Mouse (Mus musculus): ENCODE data around the gene Lrrc3b.

The Lrrc3b gene

DNA sequence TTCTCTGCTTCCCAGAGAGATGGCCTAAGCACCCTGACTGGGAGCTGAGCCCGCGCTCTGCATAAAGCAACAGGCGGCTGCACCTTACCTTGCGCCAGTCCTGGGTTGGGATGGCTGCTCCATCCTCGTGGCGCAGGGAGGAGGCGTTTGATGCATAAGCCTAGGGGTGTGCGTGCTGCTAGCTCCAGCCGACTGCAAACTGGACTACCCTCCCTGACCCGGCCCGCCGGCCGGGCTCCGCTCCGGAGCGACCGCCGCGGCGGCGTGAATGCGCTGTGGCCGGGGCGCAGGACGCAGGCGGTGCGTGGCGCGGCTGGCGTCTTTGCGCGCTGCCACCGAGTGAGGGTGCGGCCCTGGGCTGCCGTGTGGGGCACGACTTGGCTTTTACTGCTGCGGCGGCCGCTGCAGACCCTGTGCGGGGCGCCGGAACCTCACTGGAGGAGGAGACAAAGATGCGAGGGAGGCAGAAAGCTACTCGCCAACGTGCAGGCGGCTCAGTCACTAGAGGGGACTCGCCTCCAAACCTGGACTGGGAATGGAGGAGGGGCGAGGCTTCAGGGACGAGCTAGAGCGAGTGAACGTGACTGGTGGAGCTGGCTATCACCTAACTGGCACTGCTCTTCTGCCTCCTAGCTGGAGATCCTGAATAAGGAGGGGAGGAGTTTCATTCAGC lies at the start of gene Lrrc3b:
TSS of gene Lrrc3b (minus strand) at position 503 of the 673 bp plus-strand sequence.
- no peak for DNase-seq (ENCODE audit: low spot score)

DNA sequence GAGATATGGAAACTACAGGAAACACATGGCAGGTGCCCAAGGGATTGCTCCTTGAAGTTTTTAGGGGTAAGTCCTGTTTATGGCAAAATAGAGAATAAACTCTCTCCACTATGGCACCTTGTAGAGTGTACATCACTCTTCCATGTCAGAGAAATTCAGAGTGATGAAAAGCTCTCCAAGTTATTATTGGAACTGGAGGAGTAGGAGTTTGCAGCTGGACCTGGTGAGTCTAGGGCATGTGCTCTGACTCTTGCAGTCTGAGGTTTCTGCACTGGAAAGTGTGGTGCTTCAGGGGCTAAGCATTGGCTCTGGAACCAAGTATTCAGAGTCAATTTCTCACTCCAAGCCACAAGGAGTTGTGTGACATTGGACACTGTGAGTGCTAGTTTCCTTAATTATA lies 38.9 kb upstream of the Lrrc3b start:
- DNase-seq (ENCODE audit: low spot score): no peak

DNA sequence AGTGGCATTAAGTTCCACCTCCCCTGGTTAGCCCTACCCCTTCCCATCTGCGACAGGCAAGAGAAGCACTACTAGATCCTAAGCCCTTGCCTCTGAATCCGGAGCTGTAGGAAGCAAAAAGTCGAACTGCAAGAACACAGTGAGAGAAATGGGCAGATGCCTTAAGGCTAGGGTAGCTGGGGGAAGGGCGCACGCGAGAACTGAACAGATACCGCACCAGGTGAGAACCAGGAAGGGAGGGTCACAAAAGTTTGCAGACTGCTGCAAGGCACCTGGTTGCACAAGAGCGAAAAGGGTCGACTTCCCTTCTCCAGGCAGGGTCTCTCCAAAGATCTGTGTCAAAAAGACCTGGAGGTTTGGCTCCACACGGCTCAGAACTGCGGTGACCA lies 697 bp downstream of the Lrrc3b start:
- DNase-seq (ENCODE audit: low spot score): no peak

DNA sequence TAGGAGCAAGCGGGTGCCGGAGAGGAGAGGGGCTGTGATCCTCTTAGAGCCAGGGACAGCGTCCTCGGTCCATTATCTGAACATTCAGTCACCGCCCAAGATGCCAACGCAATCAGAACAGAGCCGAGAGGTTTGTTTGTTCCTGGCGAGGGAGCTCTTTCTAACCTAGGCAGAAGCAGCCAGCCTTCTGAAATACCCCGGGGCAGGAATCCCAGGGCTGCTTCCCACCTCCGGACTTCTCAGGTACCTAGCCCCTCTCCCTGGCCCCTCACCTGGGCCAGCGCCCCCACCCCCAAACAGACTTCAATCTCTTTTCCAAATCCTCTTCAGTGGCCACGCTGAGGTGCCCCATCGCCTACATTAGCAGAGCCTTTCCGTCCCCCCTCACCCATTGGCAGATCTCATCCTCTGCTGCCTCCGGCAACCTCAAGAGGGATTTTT lies 1.3 kb downstream of the Lrrc3b start:
- no peak for DNase-seq (ENCODE audit: low spot score)

DNA sequence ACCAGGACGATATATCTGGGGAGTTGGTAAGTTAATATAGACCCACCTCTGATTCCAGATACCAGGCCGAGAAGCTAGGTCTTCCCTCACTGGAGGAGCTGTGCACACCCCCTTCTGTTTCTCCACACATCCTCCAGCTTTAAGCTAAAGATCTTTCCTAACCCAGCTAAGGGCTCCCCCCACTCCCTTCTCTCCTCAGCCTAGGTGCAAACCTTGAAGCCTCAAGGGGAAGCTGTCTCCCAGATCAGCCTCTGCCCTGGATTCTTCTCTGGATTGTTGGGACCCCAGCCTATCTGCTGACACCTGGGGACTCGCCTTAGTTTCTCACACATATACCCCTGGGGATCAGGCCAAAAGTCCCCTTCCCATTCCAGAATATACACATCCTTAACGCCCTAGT lies 1.7 kb downstream of the Lrrc3b start:
- no peak for DNase-seq (ENCODE audit: low spot score)

DNA sequence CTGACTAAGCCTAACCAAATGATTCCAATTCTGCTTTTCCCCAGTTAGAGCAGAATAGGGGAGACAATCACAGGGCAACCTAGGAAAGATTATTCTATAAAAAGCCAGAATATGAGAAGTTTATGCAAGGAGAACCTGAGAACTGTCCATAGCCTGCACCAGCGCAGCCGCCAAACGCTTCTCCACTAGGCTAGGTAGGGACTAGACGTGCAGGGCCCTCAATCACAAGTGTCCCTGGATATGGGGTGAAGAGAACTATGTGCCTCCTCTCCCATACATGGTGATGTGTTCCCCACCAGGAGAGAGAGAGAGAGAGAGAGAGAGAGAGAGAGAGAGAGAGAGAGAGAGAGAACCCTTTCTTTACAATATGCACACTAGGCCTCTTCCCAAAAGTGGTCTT lies 2.2 kb downstream of the Lrrc3b start:
- DNase-seq (ENCODE audit: low spot score): no peak

DNA sequence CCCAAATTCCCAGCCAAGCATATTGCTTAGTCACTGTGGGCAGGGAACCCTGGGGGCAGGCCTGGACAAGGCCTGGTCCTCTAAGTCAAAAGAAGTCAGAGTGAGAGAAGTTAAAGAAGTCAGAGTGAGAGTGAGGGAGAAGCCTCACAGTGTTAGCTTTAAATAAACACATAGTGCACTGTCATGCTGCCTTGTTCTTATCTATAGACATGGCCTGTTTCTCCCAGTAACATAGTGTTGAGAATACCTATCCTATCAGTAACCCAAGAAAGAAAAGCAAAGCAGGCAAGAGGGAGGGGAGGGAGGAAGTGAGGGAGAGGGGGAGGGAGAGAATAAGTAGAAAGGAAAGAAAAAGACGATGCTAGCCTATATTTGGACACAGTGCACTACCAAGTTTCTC lies 6.4 kb downstream of the Lrrc3b start:
- no peak for DNase-seq (ENCODE audit: low spot score)

DNA sequence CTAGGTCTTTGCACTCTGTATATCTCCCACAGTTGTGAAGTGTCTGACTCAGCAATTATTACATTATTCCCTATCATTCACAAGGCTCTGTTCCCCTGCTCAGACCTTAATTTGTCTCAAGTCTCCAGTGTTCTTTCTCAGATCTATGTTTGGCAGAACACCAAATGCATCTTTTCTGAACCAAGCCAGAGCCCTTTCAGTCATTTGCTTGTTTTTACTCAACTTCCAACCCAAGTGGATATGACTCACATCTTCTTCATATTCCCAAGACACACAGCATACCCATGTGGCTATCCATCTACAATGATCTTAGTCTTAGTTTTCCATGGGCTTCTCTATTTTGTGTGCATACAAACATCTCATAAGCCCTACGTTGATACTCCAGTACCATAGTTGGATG lies 17.2 kb downstream of the Lrrc3b start:
- no peak for DNase-seq (ENCODE audit: low spot score)

DNA sequence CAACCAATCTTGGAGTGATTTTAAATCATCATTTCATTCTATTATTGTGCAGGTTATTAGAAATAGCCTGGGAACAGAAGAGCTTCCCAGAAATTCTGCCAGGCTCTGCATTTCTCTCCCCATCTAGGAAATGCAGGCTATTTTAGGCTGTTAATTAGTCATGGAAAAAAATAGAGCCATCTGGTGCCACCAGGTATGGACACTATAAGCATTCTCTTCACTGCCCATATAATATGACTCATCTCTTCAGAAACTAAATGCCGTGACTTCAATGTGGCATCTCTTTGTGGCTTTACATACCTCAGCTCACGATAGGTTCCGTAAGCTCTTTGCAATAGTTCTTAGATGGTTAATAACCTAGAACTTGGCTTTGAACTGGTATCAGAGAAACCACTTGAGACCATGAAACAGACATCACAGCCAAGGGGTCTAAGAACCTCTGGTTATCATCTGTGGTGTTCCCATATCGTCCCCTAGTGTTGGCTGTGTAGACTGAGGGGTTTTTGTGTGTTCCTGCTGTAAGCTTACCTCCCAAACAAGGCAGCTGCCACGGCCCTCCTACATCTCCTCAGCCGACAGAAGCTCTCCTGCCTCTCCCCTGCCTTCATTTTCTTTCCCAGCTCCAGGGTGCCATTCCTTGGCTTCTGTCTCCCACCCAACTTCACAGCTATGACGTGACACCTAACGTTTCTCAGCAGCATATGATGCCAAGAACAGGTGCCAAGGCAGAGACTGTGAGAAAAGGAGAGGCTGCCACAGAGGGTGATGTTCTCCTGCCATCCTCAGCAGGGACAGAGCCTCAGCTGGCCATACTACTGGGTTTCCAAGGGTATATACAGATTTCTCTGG lies 27.9 kb downstream of the Lrrc3b start:
- no peak for DNase-seq (ENCODE audit: low spot score)

DNA sequence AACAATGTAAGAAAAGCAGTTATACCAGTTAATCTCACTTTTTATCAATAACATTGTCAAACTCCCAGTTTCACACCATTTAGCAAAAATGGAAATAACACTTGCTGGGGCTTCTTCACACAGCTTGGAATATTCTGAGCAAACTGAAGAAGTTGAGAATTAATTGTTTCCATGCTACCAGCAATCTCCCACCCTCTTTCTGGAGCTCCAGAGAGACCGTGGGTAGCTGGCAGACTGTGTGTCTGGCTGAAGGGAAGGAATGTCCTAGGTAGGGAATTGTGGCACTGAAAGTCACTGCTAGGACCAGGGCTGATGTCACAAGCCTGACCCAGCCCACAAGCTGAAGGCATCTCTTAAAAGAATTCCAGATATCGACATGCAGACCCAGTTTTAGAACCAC lies 53.3 kb downstream of the Lrrc3b start:
- no peak for DNase-seq (ENCODE audit: low spot score)

DNA sequence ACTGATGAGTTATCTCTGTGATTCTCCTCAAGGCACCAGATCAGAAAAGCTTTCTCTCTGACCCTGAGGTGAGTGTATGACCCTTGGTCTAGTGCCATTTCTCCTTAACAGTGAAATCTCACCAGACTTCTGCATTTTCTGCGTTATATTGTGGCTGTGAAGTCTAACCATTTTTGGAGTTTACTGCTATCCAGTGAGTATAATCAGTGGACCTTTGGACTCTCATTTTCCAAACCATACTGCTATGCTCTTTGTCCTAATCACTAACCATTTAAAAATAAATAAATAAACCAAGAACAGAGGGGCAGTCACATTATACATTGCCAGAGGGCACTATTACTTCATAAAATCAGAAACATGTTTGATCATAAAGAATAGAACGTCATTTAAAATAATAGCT lies 53.8 kb downstream of the Lrrc3b start:
- DNase-seq (ENCODE audit: low spot score): no peak

DNA sequence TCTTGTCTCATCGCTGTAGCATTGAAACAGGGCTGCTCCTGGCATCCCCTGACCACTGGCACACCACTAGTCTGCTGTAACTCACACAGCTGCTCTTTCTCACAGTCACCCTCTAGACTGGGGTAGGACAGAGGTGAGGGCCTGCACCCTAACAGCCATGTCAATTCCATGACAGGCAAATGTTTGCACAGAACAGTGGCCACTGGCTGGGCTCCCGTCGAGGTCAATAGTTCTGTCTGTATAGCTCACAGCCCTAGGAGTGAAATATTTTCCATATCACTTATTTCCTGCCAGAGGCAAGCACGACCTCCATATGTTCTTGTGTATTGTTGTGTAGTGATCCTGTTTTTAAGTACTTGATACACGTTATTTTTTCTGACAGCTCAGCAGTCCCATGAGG lies 54.3 kb downstream of the Lrrc3b start:
- no peak for DNase-seq (ENCODE audit: low spot score)

DNA sequence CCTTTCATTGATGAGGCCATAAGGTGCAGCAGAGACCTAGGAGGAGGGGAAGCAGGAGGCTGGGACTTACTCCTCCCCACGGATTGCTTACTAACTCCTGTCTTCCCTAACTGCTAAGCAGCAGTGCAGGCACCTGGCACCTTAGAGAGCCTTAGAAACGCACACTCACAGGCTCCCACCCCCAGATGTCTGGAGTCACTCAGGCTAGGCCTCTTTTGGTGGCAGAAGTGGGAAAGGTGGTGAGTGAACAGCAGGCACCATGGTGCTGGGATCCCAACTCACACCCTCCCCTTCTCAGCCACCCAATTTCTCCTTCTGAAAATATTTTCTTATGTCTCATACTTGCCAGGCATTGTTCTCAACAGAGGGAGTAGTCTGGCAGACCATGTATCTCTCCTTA lies 55.7 kb downstream of the Lrrc3b start:
- DNase-seq (ENCODE audit: low spot score): no peak

DNA sequence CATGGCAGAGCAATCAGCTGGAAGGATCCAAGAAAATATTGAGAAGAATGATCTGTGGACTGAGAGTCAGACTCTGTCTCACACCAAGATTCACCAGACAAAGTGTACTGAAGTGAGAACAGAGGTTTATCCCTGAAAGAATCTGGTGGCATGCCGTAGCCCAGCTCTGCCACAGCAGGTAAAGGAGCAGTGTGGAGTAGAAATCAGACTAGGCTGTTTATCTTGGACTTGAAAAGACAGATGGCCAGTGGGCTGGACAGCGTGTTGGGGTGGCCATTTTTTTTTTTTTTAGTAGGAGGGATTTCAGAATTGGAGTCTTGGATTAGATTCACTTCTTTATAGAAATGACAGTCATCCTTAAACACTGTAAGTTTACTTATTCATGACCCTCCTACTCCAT lies 61.4 kb downstream of the Lrrc3b start:
- DNase-seq (ENCODE audit: low spot score): no peak

DNA sequence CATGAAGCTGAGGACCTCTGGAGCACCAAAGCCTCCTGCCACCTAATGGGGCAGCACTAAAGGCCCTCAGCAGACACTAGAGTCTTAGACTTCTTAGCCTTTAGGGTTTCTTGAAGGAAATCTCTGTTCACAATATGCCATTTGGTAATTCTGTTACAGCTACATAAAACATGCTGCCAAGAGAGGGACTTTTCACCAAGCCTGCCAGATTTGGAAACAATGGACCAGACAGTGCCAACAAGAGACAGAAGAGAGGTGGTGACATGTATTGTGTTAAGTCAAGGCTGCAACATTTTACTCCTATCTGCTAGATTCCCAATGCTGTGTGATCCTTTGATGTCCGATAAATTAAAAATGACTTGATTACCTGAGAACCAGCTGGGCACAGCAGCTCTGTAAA lies 62.0 kb downstream of the Lrrc3b start:
- DNase-seq (ENCODE audit: low spot score): no peak

DNA sequence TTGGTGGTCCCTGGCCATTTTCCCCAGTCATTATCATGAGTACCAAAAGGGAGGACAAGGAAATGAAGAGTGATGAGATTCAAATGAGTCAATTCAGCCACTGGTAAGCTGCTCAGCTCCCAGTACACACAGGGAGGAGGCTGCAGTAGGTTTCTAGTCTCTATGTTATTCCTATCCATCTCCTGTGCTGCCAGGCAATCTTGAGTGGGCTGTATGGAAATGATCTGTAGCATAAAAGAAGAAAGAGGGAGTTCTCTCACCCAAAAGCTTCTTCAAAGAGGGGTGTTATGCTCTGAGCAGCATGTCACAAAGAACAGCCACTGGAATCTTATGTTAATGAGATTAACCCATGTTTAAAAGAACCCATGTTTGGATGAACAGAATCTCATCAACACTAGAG lies 64.5 kb downstream of the Lrrc3b start:
- no peak for DNase-seq (ENCODE audit: low spot score)

DNA sequence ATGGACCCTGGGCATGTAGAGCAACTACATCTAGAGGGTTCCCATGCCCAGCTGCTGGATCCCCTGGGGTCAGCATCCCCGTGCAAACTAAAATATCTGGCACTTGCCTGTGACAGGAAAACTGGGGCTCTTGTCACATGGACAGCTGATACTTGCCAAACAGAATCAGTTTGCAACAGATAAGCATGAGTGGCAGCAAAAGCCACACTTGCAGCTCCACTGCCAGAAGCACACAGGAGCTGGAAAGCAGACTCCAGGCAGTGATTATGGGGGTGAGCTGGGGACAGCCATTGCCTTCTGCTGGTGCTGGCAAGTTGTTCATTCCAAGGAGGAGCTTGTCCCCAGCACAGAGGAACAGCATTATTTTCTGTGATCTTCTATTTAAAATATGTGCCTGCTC lies 65.8 kb downstream of the Lrrc3b start:
- no peak for DNase-seq (ENCODE audit: low spot score)

DNA sequence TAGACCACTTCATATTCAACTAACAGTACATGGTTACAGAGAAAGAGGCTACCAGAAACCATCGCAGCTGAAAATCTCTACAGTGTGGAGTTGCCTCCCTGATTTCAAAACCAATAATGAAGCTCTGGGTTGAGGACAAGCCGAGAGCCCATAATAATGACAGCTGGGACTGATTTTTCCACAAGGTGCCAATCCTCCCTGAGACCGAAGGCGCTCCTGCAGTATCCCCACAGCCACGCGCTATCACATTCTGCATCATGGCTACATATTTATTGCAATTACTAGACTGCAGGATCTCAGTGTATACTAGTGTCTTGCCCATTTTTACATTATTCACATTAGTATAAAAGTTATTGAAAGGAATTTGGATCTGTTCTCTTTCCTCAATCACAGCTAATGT lies 73.7 kb downstream of the Lrrc3b start:
- no peak for DNase-seq (ENCODE audit: low spot score)

DNA sequence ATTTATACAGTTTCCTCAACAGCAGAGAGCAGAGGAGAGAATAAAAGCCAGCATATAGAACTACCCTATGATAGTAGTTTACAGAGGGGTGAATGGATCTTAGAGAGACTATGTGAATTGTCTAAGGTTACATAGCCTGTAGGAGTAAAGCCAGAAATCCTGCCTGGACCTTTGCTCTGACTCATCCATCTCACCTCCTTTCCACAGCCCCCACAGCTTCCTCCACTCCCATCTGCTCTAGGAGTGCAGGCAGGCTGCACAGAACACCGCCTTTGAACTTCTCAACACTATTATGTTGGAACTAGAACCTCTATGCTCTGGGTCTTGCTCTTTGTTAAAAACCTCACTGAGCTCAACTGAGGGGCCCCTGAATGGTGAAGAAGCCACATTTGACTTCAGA lies 78.9 kb downstream of the Lrrc3b start:
- no peak for DNase-seq (ENCODE audit: low spot score)

DNA sequence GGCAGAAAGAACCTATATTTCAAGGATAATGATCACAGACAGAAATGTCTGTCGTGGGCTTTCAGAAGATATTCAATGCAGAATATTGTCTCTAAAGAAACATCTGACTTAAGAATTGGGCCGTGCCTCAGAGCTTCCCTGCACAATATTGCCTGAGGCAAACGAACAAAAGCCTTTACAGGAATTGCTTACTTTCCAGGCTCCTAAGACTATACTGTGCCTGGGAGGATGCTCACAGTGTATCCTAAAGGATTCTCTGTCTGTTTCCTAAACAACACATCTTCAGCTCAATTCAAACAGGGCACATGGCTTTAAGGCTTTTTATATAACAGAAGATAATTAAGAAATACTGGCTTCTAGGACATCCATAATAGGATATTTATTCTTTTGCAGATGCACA lies 79.7 kb downstream of the Lrrc3b start:
- DNase-seq (ENCODE audit: low spot score): no peak

DNA sequence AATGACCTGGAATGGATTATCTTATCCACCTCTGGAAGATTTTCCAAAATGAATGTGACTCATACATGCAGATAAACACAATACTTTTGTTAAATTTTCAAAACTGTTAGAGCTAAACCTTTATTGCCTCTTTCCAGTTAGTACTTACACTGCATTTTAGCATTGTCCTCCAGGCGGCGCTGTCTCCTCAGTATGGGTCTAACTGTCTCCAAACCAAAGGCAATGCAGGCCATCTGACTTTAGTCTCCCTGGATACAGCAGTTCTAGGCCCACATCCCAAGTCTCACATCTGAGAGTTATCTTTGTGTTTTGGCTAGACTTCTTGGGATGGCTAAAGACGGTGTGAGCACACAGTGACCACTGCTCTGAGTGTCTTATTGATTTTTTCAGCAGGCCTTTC lies 83.3 kb downstream of the Lrrc3b start:
- DNase-seq (ENCODE audit: low spot score): peak; percentile 2

DNA sequence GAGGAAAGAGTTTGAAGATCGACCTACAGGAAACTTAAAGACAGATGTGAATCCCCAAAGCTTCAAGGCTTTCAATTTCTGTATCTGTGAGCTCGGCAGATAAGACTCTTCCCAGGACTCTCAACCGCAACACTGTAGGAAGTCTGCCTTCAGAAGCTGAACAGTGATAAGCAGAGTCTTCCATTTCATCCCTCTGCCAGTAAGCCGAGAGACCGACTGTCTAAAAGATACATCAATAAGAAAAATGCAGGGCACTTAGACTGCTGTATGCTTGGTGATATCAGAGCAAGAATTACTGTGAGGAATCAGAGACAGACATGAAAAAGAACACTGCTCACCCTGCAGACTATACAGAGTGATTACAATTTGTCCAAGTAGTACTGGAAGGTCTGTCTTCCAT lies 84.5 kb downstream of the Lrrc3b start:
- no peak for DNase-seq (ENCODE audit: low spot score)

DNA sequence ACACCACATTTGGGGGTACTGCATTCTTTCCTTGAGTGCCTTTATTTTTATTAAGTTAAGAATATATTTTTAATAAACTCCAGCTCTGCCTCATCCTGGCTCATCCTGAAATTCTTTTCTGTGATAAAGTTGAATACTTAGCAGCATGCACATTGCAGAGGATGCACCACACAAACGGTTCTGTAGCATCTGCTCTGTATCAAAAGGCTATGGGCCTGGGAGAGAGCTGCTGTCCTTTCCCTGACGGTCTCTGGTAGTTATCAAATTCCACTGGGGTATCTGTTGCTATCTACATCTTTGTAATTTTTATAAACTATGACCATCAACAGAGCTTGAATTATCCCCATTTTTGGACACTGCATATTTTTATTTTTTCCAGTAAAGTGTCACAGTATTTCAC lies 105.7 kb downstream of the Lrrc3b start:
- DNase-seq (ENCODE audit: low spot score): no peak

DNA sequence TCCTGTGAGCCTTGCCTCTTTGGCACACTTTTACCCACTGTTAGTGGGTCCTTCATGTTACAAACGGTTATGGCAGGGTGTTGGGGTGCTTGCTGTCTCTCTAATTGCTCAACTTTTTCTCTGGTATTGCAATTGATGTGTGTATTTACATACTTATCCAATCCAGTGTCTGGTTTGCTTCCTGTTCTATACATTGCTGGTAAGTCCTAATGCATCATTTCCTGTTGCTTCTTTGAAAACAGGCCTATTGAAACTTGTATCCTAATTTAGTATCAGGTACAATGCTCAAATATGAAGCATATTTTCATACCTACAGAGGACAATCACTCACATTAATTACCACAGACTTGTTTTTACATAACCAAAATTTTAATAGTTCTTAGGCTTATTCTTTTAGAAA lies 107.4 kb downstream of the Lrrc3b start:
- DNase-seq (ENCODE audit: low spot score): no peak
